Mouse (Mus musculus): Measurements from ENCODE around the gene Tmc8.

DNA sequence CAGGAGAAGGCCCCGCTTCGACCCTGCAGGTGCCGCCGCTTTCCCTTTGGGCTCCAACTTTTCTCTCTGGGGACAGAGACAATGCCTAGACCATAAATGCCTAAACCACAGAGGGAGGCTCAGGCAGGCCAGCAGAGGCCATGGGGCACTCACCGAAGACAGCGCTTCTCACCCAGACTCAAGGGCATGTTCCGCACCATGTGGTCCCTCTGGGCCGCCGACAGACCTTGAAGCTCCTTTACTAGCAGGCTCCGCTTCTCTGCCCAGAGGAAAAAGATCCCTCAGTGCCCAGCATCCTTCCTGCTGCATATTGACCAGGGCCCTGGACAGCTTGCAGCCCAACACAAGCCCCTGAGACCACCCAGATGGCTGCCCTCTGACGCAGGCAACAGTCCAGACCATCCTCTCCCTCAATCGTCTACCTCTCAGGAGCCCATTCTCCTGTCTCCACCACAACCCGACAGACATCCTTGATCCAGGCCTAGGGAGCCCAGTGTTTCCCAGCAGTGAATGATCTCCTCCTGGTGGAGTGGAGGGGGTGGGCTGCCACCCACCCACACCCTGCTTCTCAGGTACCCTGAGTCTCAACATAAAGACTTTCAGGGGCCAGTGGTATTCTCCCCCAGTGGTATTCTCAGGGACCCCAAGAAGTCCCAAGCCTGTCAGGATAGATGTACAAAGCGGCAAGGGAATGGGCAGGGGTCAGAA, 5.6 kb upstream of the Tmc8 start:
- TF ChIP-seq POLR2A (IDR thresholded peaks at IDR 0.05; ENCODE audit: low read depth, low read length) (no peak), CTCF (conservative IDR thresholded peaks at IDR 0.05; ENCODE audit: insufficient read depth, insufficient read length, low read depth, low read length) (no peak)

Data from kidney, adult 2 months (tissue).